Mouse (Mus musculus) urinary bladder, adult 2 months (tissue): ENCODE results near the gene Krt18. TPM values are rescaled to one million over a fixed set of nuclear protein-coding genes. Genes with fewer than 3 reads are reported as not detected.

Experiments used
- DNase-seq: peaks from one replicate; pipeline ENCODE4 v3.0.0; 2022; ENCODE audit warnings: low spot score
- polyA plus RNA-seq: library from polyadenylated mRNA; depleted of rRNA; stranded (reverse); fragments of >200 nt; gene quantifications from 2 replicates; pipeline ENCODE4 v1.2.3, GENCODE M21; 2012

Krt18 gene
- polyA plus RNA-seq, 1 experiment = 655 TPM

- DNase-seq = no peak
Observed at GRCm38 (mm10) chr15:102010569-102011245, 17.3 kb upstream of the Krt18 start.

- DNase-seq = no peak
Observed at GRCm38 (mm10) chr15:102012260-102012765, 15.7 kb upstream of the Krt18 start.

GRCm38 (mm10) chr15:102013651-102014050 is 14.3 kb upstream of the Krt18 start:
- DNase-seq = no peak

GRCm38 (mm10) chr15:102014848-102015247 is 13.1 kb upstream of the Krt18 start:
- no peak for DNase-seq

GRCm38 (mm10) chr15:102016096-102016495 is 11.9 kb upstream of the Krt18 start:
- DNase-seq = no peak

GRCm38 (mm10) chr15:102016787-102017186 is 11.2 kb upstream of the Krt18 start:
- DNase-seq = no peak

- no peak for DNase-seq
Observed at GRCm38 (mm10) chr15:102017918-102018463, 10.0 kb upstream of the Krt18 start.

- DNase-seq = no peak
Observed at GRCm38 (mm10) chr15:102022481-102022880, 5.5 kb upstream of the Krt18 start.

GRCm38 (mm10) chr15:102023888-102024287 is 4.1 kb upstream of the Krt18 start:
- DNase-seq = no peak

- no peak for DNase-seq
Observed at GRCm38 (mm10) chr15:102025136-102025872, 2.7 kb upstream of the Krt18 start.

GRCm38 (mm10) chr15:102026430-102026829 is 1.6 kb upstream of the Krt18 start:
- DNase-seq = no peak

GRCm38 (mm10) chr15:102034121-102035053 is 6.4 kb downstream of the Krt18 start:
- DNase-seq = no peak

GRCm38 (mm10) chr15:102040277-102040676 is 12.3 kb downstream of the Krt18 start:
- no peak for DNase-seq

GRCm38 (mm10) chr15:102041951-102042350 is 14.0 kb downstream of the Krt18 start:
- DNase-seq = no peak

GRCm38 (mm10) chr15:102044745-102045144 is 16.8 kb downstream of the Krt18 start:
- no peak for DNase-seq

- no peak for DNase-seq
Observed at GRCm38 (mm10) chr15:102045691-102046090, 17.7 kb downstream of the Krt18 start.

GRCm38 (mm10) chr15:102048006-102048405 is 20.0 kb downstream of the Krt18 start:
- DNase-seq = no peak

- DNase-seq = no peak
Observed at GRCm38 (mm10) chr15:102049871-102050270, 21.9 kb downstream of the Krt18 start.

GRCm38 (mm10) chr15:102051920-102052683 is 24.1 kb downstream of the Krt18 start:
- DNase-seq = no peak

- DNase-seq = no peak
Observed at GRCm38 (mm10) chr15:102056495-102057174, 28.7 kb downstream of the Krt18 start.
